Mouse (Mus musculus) neutrophil, adult 59 days (primary cell): Measurements from ENCODE around the gene 9330159F19Rik. TPM values are rescaled to one million over a fixed set of nuclear protein-coding genes. Genes with fewer than 3 reads are reported as not detected.

Experiments used
- total RNA-seq, 2 experiments: library from RNA; stranded (reverse); gene quantifications; 1 replicate in 1 of 2; 2 replicates in 1 of 2; pipeline ENCODE4 v1.2.4; 2023

The 9330159F19Rik gene
- not detected for total RNA-seq

DNA sequence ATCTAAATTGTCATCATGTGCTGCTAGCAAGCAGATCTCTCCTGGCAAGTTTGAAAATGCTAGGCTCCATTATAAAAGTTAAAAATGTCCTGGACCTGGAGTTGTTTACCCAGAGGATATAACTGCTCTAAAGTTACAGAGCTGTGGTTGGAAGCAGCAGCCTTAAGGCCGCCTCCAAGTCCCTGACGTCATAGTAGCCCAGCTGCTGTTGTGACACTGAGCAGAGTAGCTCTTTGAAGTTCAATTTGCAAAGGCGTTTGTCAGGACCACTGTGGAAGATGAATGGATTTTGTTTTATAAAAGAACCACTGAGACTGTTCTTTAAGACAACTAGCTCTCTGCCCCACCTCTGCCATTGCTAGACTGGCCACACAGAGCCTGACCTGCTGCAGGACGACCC is at the start of gene 9330159F19Rik:
Gene 9330159F19Rik (plus strand): TSS at position 154 of the 400 bp plus-strand sequence.

DNA sequence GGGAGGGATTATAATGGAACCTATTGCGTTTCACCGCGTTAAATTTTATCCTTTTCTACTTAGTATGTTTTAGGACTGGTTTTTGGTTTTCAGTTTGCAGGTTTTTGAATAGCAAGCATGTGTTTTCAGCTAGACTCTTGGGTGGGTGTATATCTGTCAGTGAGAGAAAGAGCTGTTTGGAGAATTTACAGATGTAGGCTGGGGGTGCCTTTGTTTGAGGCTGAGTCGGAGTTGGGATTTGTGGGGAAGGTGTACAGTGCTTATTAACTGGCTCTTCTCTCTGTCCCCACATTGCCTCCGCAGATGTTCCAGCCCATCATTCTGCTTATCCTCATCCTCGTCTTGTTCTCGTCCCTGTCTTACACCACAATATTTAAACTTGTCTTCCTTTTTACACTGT is 12.8 kb upstream of the 9330159F19Rik start, which contains the start of gene Gm49353:
Gene Gm49353 (plus strand): TSS at position 313 of the 400 bp plus-strand sequence.

Other genes with a start within 250 kb of the 9330159F19Rik start
- not detected for gene 2310057J18Rik, start 225.3 kb upstream of the 9330159F19Rik start, total RNA-seq
- gene Soga3, start 67.8 kb upstream of the 9330159F19Rik start, total RNA-seq, result not detected
- gene Gm49353, start 12.7 kb upstream of the 9330159F19Rik start, total RNA-seq, result not detected
- gene Echdc1, start 101.6 kb downstream of the 9330159F19Rik start, total RNA-seq, result 1 to 10 TPM; 5.1 to 6.2 TPM
- gene Rnf146, start 150.8 kb downstream of the 9330159F19Rik start, total RNA-seq, result 10 to 100 TPM; 43.8 to 54.1 TPM